Mouse (Mus musculus): ENCODE measurements around the gene Rnf10.

DNA sequence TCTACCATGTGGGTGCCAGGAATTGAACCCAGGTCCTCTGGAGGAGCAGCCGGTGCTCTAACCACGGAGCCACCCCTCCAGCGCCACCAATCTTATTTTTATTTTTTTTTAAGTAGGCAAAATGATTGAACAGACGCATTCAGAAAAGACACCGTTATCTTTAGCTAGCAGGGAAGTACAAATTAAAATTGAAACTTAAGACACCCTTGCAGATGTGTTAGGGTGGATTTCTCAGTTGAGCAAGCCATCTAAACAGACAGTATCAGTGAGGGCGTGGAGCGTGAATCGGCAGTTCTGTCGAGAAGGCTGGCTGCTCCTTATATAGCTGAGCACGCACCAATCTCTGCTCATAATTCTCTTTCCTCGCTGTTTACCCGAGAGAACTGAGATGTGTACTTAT is 54.7 kb downstream of the Rnf10 start:
- TF ChIP-seq GATA1 (IDR thresholded peaks at IDR 0.05; ENCODE audit: borderline replicate concordance, low read length): no peak
- TF ChIP-seq FLI1 (IDR thresholded peaks at IDR 0.05; ENCODE audit: low read length): no peak
